Mouse (Mus musculus): ENCODE measurements around the gene Tead2. TPM values are rescaled to one million over a fixed set of nuclear protein-coding genes. Genes with fewer than 3 reads are reported as not detected.

Tead2 gene
- polyA plus RNA-seq, 1 experiment from 2014 or later = 46.5 TPM

- 66% methylated on average over 11 of the region's 11 CpGs for WGBS
- Histone ChIP-seq H3K4me1 (ENCODE audit: insufficient read depth, low read depth, low read length) (no peaks in the 10 kb centered on the region), H3K27ac (ENCODE audit: low read length) (no peak overlapping the region), H3K4me3 (ENCODE audit: low read depth, low read length) (no peak overlapping the region), H3K9ac (replicated peaks; ENCODE audit: low read depth) (no peak overlapping the region), H3K9me3 (ENCODE audit: low read length) (no peaks in the 10 kb centered on the region), H3K4me2 (replicated peaks; ENCODE audit: low read depth, low read length) (no peak overlapping the region), H3K27me3 (replicated peaks; ENCODE audit: insufficient read depth, low read length) (no peaks in the 10 kb centered on the region), H3K36me3 (ENCODE audit: insufficient read depth, low read length) (no peaks in the 10 kb centered on the region)
- no peak for TF ChIP-seq CTCF (IDR thresholded peaks at IDR 0.05)
- no peak for TF ChIP-seq EP300 (IDR thresholded peaks at IDR 0.05)
- DNase-seq (ENCODE audit: low spot score) = no peak
- no peak for ATAC-seq
These were observed 16.6 kb upstream of the Tead2 start for GRCm38 (mm10) chr7:45198961-45199360.

GRCm38 (mm10) chr7:45202654-45203053 is 12.9 kb upstream of the Tead2 start:
- no peak overlapping the region for H3K27ac ChIP-seq (ENCODE audit: low read length)
- no peak overlapping the region for H3K4me3 ChIP-seq (ENCODE audit: low read depth, low read length)
- no peaks in the 10 kb centered on the region for H3K4me1 ChIP-seq (ENCODE audit: insufficient read depth, low read depth, low read length)
- ATAC-seq (no peak), DNase-seq (ENCODE audit: low spot score) (no peak)
- H3K9ac ChIP-seq (replicated peaks; ENCODE audit: low read depth) = no peak overlapping the region
- H3K9me3 ChIP-seq (ENCODE audit: low read length) = no peaks in the 10 kb centered on the region
- H3K36me3 ChIP-seq (ENCODE audit: insufficient read depth, low read length) = no peaks in the 10 kb centered on the region
- no peaks in the 10 kb centered on the region for H3K27me3 ChIP-seq (replicated peaks; ENCODE audit: insufficient read depth, low read length)
- 30% methylated on average over 8 of the region's 10 CpGs for WGBS
- no peak for TF ChIP-seq CTCF (IDR thresholded peaks at IDR 0.05)
- no peak for TF ChIP-seq EP300 (IDR thresholded peaks at IDR 0.05)
- no peak overlapping the region for H3K4me2 ChIP-seq (replicated peaks; ENCODE audit: low read depth, low read length)

GRCm38 (mm10) chr7:45204380-45205143 is 11.0 kb upstream of the Tead2 start, which contains the start of gene Ccdc155:
TSS of gene Ccdc155 (minus strand) at chr7:45204892.
- Histone ChIP-seq H3K27ac (ENCODE audit: low read length) (no peak within 1 kb of the TSS), H3K9ac (replicated peaks; ENCODE audit: low read depth) (no peak within 1 kb of the TSS), H3K27me3 (replicated peaks; ENCODE audit: insufficient read depth, low read length) (no peaks in the 10 kb centered on the region), H3K9me3 (ENCODE audit: low read length) (no peaks in the 10 kb centered on the region), H3K4me1 (ENCODE audit: insufficient read depth, low read depth, low read length) (no peaks in the 10 kb centered on the region), H3K4me3 (ENCODE audit: low read depth, low read length) (peak within 1 kb of the TSS; percentile 33), H3K4me2 (replicated peaks; ENCODE audit: low read depth, low read length) (peak within 1 kb of the TSS; percentile 53), H3K36me3 (ENCODE audit: insufficient read depth, low read length) (no peaks in the 10 kb centered on the region)
- TF ChIP-seq EP300 (IDR thresholded peaks at IDR 0.05) (no peak), CTCF (IDR thresholded peaks at IDR 0.05) (no peak)
- ATAC-seq (peak; percentile 98), DNase-seq (ENCODE audit: low spot score) (peak; percentile 97)
- 6% methylated on average over 41 of the region's 44 CpGs for WGBS

- Histone ChIP-seq H3K36me3 (ENCODE audit: insufficient read depth, low read length) (no peaks in the 10 kb centered on the region), H3K4me3 (ENCODE audit: low read depth, low read length) (no peak overlapping the region), H3K27me3 (replicated peaks; ENCODE audit: insufficient read depth, low read length) (peaks cover 4% of the 10 kb centered on the region; the same call in 1 of the 2 replicates), H3K27ac (ENCODE audit: low read length) (no peak overlapping the region), H3K9me3 (ENCODE audit: low read length) (no peaks in the 10 kb centered on the region), H3K4me2 (replicated peaks; ENCODE audit: low read depth, low read length) (no peak overlapping the region), H3K4me1 (ENCODE audit: insufficient read depth, low read depth, low read length) (no peaks in the 10 kb centered on the region; the same call in 1 of the 2 replicates), H3K9ac (replicated peaks; ENCODE audit: low read depth) (no peak overlapping the region)
- TF ChIP-seq CTCF (IDR thresholded peaks at IDR 0.05) = no peak
- TF ChIP-seq EP300 (IDR thresholded peaks at IDR 0.05) = no peak
- no peak for ATAC-seq
- no peak for DNase-seq (ENCODE audit: low spot score)
- WGBS = 71% methylated on average over 6 of the region's 6 CpGs
These were observed 7.3 kb upstream of the Tead2 start for GRCm38 (mm10) chr7:45208260-45208659.

- 42% methylated on average over 10 of the region's 10 CpGs for WGBS
These were observed 4.5 kb upstream of the Tead2 start for GRCm38 (mm10) chr7:45211070-45211469.

GRCm38 (mm10) chr7:45211851-45212251 is 3.7 kb upstream of the Tead2 start, which contains the start of gene Dkkl1:
TSS of gene Dkkl1 (minus strand) at chr7:45212147.
- DNase-seq (ENCODE audit: low spot score) (peak; percentile 32), ATAC-seq (peak; percentile 30)
- H3K4me3 ChIP-seq (ENCODE audit: low read depth, low read length) = no peak within 1 kb of the TSS
- peaks cover 4% of the 10 kb centered on the region; the same call in 1 of the 2 replicates for H3K27me3 ChIP-seq (replicated peaks; ENCODE audit: insufficient read depth, low read length)
- TF ChIP-seq CTCF (IDR thresholded peaks at IDR 0.05) (no peak), EP300 (IDR thresholded peaks at IDR 0.05) (no peak)
- peak within 1 kb of the TSS; percentile 36 for H3K4me2 ChIP-seq (replicated peaks; ENCODE audit: low read depth, low read length)
- H3K9ac ChIP-seq (replicated peaks; ENCODE audit: low read depth) = no peak within 1 kb of the TSS
- H3K27ac ChIP-seq (ENCODE audit: low read length) = no peak within 1 kb of the TSS
- no peaks in the 10 kb centered on the region for H3K36me3 ChIP-seq (ENCODE audit: insufficient read depth, low read length)
- H3K4me1 ChIP-seq (ENCODE audit: insufficient read depth, low read depth, low read length) = peaks cover 1% of the 10 kb centered on the region
- 3% methylated on average over 17 of the region's 17 CpGs for WGBS
- no peaks in the 10 kb centered on the region for H3K9me3 ChIP-seq (ENCODE audit: low read length)

More at GRCm38 (mm10) chr7:45211070-45211469, 4.5 kb upstream of the Tead2 start:
- Histone ChIP-seq H3K4me3 (ENCODE audit: low read depth, low read length) (no peak overlapping the region), H3K9me3 (ENCODE audit: low read length) (no peaks in the 10 kb centered on the region), H3K9ac (replicated peaks; ENCODE audit: low read depth) (no peak overlapping the region), H3K27ac (ENCODE audit: low read length) (no peak overlapping the region), H3K36me3 (ENCODE audit: insufficient read depth, low read length) (no peaks in the 10 kb centered on the region), H3K27me3 (replicated peaks; ENCODE audit: insufficient read depth, low read length) (peaks cover 4% of the 10 kb centered on the region; the same call in 1 of the 2 replicates), H3K4me1 (ENCODE audit: insufficient read depth, low read depth, low read length) (no peaks in the 10 kb centered on the region; the same call in 1 of the 2 replicates), H3K4me2 (replicated peaks; ENCODE audit: low read depth, low read length) (no peak overlapping the region)
- DNase-seq (ENCODE audit: low spot score) (no peak), ATAC-seq (no peak)
- TF ChIP-seq CTCF (IDR thresholded peaks at IDR 0.05) = no peak
- TF ChIP-seq EP300 (IDR thresholded peaks at IDR 0.05) = no peak
